Mouse (Mus musculus): ENCODE data around the gene Cmah. TPM values are rescaled to one million over a fixed set of nuclear protein-coding genes. Genes with fewer than 3 reads are reported as not detected.

Gene Cmah
- polyA plus RNA-seq, 1 experiment from 2014 or later = 0.17 TPM

- Histone ChIP-seq H3K36me3 (no peaks in the 10 kb centered on the region), H3K9me3 (no peaks in the 10 kb centered on the region), H3K4me1 (replicated peaks) (peaks cover 6% of the 10 kb centered on the region; the same call in 1 of the 2 replicates), H3K27ac (no peak overlapping the region), H3K4me3 (no peak overlapping the region), H3K27me3 (ENCODE audit: insufficient read depth, poor library complexity, severe bottlenecking) (no peaks in the 10 kb centered on the region)
- WGBS = 73% methylated on average over 4 of the region's 4 CpGs
- DNase-seq (ENCODE audit: low spot score) = no peak
Measured at GRCm38 (mm10) chr13:24444709-24445108, 117.5 kb downstream of the Cmah start.

- no peak overlapping the region for H3K4me3 ChIP-seq
- no peak overlapping the region for H3K27ac ChIP-seq
- H3K4me1 ChIP-seq (replicated peaks) = peaks cover 6% of the 10 kb centered on the region; the same call in 1 of the 2 replicates
- no peaks in the 10 kb centered on the region for H3K27me3 ChIP-seq (ENCODE audit: insufficient read depth, poor library complexity, severe bottlenecking)
- 85% methylated on average over 3 of the region's 3 CpGs for WGBS
- H3K36me3 ChIP-seq = no peaks in the 10 kb centered on the region
- DNase-seq (ENCODE audit: low spot score) = no peak
- no peaks in the 10 kb centered on the region for H3K9me3 ChIP-seq
Measured at GRCm38 (mm10) chr13:24445166-24445565, 118.0 kb downstream of the Cmah start.

GRCm38 (mm10) chr13:24446081-24446480 is 118.9 kb downstream of the Cmah start:
- no peaks in the 10 kb centered on the region for H3K9me3 ChIP-seq
- no peak overlapping the region for H3K4me3 ChIP-seq
- H3K27ac ChIP-seq = no peak overlapping the region
- no peaks in the 10 kb centered on the region for H3K27me3 ChIP-seq (ENCODE audit: insufficient read depth, poor library complexity, severe bottlenecking)
- no peaks in the 10 kb centered on the region for H3K36me3 ChIP-seq
- H3K4me1 ChIP-seq (replicated peaks) = peaks cover 6% of the 10 kb centered on the region; the same call in 1 of the 2 replicates
- no peak for DNase-seq (ENCODE audit: low spot score)
- WGBS = 76% methylated on average over 4 of the region's 4 CpGs

- H3K36me3 ChIP-seq = no peaks in the 10 kb centered on the region
- 62% methylated on average over 5 of the region's 5 CpGs for WGBS
- no peak overlapping the region for H3K27ac ChIP-seq
- peaks cover 6% of the 10 kb centered on the region; the same call in 1 of the 2 replicates for H3K4me1 ChIP-seq (replicated peaks)
- H3K4me3 ChIP-seq = no peak overlapping the region
- no peaks in the 10 kb centered on the region for H3K27me3 ChIP-seq (ENCODE audit: insufficient read depth, poor library complexity, severe bottlenecking)
- no peaks in the 10 kb centered on the region for H3K9me3 ChIP-seq
- no peak for DNase-seq (ENCODE audit: low spot score)
Measured at GRCm38 (mm10) chr13:24447043-24447442, 119.8 kb downstream of the Cmah start.

- H3K4me1 ChIP-seq (replicated peaks) = no peaks in the 10 kb centered on the region; the same call in 1 of the 2 replicates
- H3K4me3 ChIP-seq = no peak overlapping the region
- WGBS = 77% methylated on average over 6 of the region's 6 CpGs
- H3K27me3 ChIP-seq (ENCODE audit: insufficient read depth, poor library complexity, severe bottlenecking) = no peaks in the 10 kb centered on the region
- no peaks in the 10 kb centered on the region for H3K9me3 ChIP-seq
- H3K36me3 ChIP-seq = no peaks in the 10 kb centered on the region
- no peak for DNase-seq (ENCODE audit: low spot score)
- no peak overlapping the region for H3K27ac ChIP-seq
Measured at GRCm38 (mm10) chr13:24448578-24448977, 121.4 kb downstream of the Cmah start.

GRCm38 (mm10) chr13:24451455-24451854 is 124.3 kb downstream of the Cmah start:
- Histone ChIP-seq H3K9me3 (no peaks in the 10 kb centered on the region), H3K27me3 (ENCODE audit: insufficient read depth, poor library complexity, severe bottlenecking) (no peaks in the 10 kb centered on the region), H3K27ac (no peak overlapping the region), H3K36me3 (no peaks in the 10 kb centered on the region), H3K4me3 (no peak overlapping the region), H3K4me1 (replicated peaks) (no peaks in the 10 kb centered on the region)
- DNase-seq (ENCODE audit: low spot score) = no peak
- WGBS = 86% methylated on average over 2 of the region's 2 CpGs

GRCm38 (mm10) chr13:24453737-24454136 is 126.5 kb downstream of the Cmah start:
- no peak overlapping the region for H3K27ac ChIP-seq
- no peak overlapping the region for H3K4me3 ChIP-seq
- H3K4me1 ChIP-seq (replicated peaks) = no peaks in the 10 kb centered on the region
- H3K9me3 ChIP-seq = no peaks in the 10 kb centered on the region
- H3K27me3 ChIP-seq (ENCODE audit: insufficient read depth, poor library complexity, severe bottlenecking) = no peaks in the 10 kb centered on the region
- 96% methylated on average over 5 of the region's 5 CpGs for WGBS
- no peak for DNase-seq (ENCODE audit: low spot score)
- H3K36me3 ChIP-seq = no peaks in the 10 kb centered on the region

GRCm38 (mm10) chr13:24456385-24456784 is 129.2 kb downstream of the Cmah start:
- no peak for DNase-seq (ENCODE audit: low spot score)
- H3K4me1 ChIP-seq (replicated peaks) = no peaks in the 10 kb centered on the region
- no peak overlapping the region for H3K4me3 ChIP-seq
- H3K27ac ChIP-seq = no peak overlapping the region
- H3K9me3 ChIP-seq = no peaks in the 10 kb centered on the region
- H3K36me3 ChIP-seq = no peaks in the 10 kb centered on the region
- H3K27me3 ChIP-seq (ENCODE audit: insufficient read depth, poor library complexity, severe bottlenecking) = no peaks in the 10 kb centered on the region
- 90% methylated on average over 4 of the region's 4 CpGs for WGBS

GRCm38 (mm10) chr13:24460517-24460916 is 133.3 kb downstream of the Cmah start:
- Histone ChIP-seq H3K27ac (no peak overlapping the region), H3K27me3 (ENCODE audit: insufficient read depth, poor library complexity, severe bottlenecking) (no peaks in the 10 kb centered on the region), H3K4me1 (replicated peaks) (peaks cover 9% of the 10 kb centered on the region), H3K4me3 (no peak overlapping the region), H3K9me3 (no peaks in the 10 kb centered on the region), H3K36me3 (no peaks in the 10 kb centered on the region)
- WGBS = 91% methylated on average over 5 of the region's 5 CpGs
- DNase-seq (ENCODE audit: low spot score) = no peak

- no peak for DNase-seq (ENCODE audit: low spot score)
- Histone ChIP-seq H3K4me3 (no peak overlapping the region), H3K4me1 (replicated peaks) (peaks cover 9% of the 10 kb centered on the region), H3K9me3 (no peaks in the 10 kb centered on the region), H3K27ac (no peak overlapping the region), H3K36me3 (no peaks in the 10 kb centered on the region), H3K27me3 (ENCODE audit: insufficient read depth, poor library complexity, severe bottlenecking) (no peaks in the 10 kb centered on the region)
- 84% methylated on average over 7 of the region's 7 CpGs for WGBS
Measured at GRCm38 (mm10) chr13:24463767-24464166, 136.6 kb downstream of the Cmah start.

GRCm38 (mm10) chr13:24466027-24466426 is 138.8 kb downstream of the Cmah start:
- Histone ChIP-seq H3K4me3 (no peak overlapping the region), H3K36me3 (no peaks in the 10 kb centered on the region), H3K4me1 (replicated peaks) (peaks cover 9% of the 10 kb centered on the region), H3K9me3 (no peaks in the 10 kb centered on the region), H3K27me3 (ENCODE audit: insufficient read depth, poor library complexity, severe bottlenecking) (no peaks in the 10 kb centered on the region), H3K27ac (no peak overlapping the region)
- 98% methylated on average over 9 of the region's 9 CpGs for WGBS
- no peak for DNase-seq (ENCODE audit: low spot score)

- Histone ChIP-seq H3K36me3 (no peaks in the 10 kb centered on the region), H3K27ac (no peak overlapping the region), H3K4me1 (replicated peaks) (0 out of 2 replicates have a peak, but pooled peaks cover under 1% of the 10 kb centered on the region), H3K4me3 (no peak overlapping the region), H3K27me3 (ENCODE audit: insufficient read depth, poor library complexity, severe bottlenecking) (no peaks in the 10 kb centered on the region), H3K9me3 (no peaks in the 10 kb centered on the region)
- DNase-seq (ENCODE audit: low spot score) = no peak
- WGBS = 89% methylated on average over 4 of the region's 4 CpGs
Measured at GRCm38 (mm10) chr13:24467806-24468205, 140.6 kb downstream of the Cmah start.

- H3K9me3 ChIP-seq = no peaks in the 10 kb centered on the region
- H3K27ac ChIP-seq = no peak overlapping the region
- no peak for DNase-seq (ENCODE audit: low spot score)
- 84% methylated on average over 5 of the region's 5 CpGs for WGBS
- no peak overlapping the region for H3K4me3 ChIP-seq
- no peaks in the 10 kb centered on the region for H3K36me3 ChIP-seq
- no peaks in the 10 kb centered on the region for H3K4me1 ChIP-seq (replicated peaks)
- H3K27me3 ChIP-seq (ENCODE audit: insufficient read depth, poor library complexity, severe bottlenecking) = no peaks in the 10 kb centered on the region
Measured at GRCm38 (mm10) chr13:24477564-24477963, 150.4 kb downstream of the Cmah start.

- no peak overlapping the region for H3K4me3 ChIP-seq
- no peaks in the 10 kb centered on the region for H3K4me1 ChIP-seq (replicated peaks)
- no peak for DNase-seq (ENCODE audit: low spot score)
- no peaks in the 10 kb centered on the region for H3K36me3 ChIP-seq
- H3K27me3 ChIP-seq (ENCODE audit: insufficient read depth, poor library complexity, severe bottlenecking) = no peaks in the 10 kb centered on the region
- no peaks in the 10 kb centered on the region for H3K9me3 ChIP-seq
- 88% methylated on average over 2 of the region's 2 CpGs for WGBS
- no peak overlapping the region for H3K27ac ChIP-seq
Measured at GRCm38 (mm10) chr13:24479516-24479915, 152.3 kb downstream of the Cmah start.
